Mouse (Mus musculus) hindbrain, embryonic 14.5 days (tissue): ENCODE results near the gene Eef1a2. TPM values are rescaled to one million over a fixed set of nuclear protein-coding genes. Genes with fewer than 3 reads are reported as not detected.
"Not testable (repeated sequence)": the region's sequence is repeated elsewhere in the genome, so short reads cannot be mapped to it uniquely, and the experiment has no call there.

ENCODE experiments used
- ATAC-seq: fragments of 200-750 bp; cut with Nextera tagmentation; 2 replicates; pipeline ENCODE4 v1.8.0; 2017; ENCODE audit warnings: moderate number of reproducible peaks, mild to moderate bottlenecking, moderate TSS enrichment, moderate library complexity; ENCODE audit not compliant: low FRiP score
- DNase-seq: peaks from one replicate; pipeline ENCODE4 v3.0.0-alpha.2; 2015; ENCODE audit warnings: low spot score
- H3K27ac ChIP-seq: fragments of 300-500 bp; sonication (generic); 2 replicates; pipeline ENCODE4 v1.5.1; 2014; ENCODE audit warnings: mild to moderate bottlenecking, moderate library complexity
- H3K27me3 ChIP-seq: fragments of 300-500 bp; sonication (generic); 2 replicates; pipeline ENCODE4 v1.6.1; 2014; ENCODE audit warnings: mild to moderate bottlenecking, low read length, mixed read lengths; ENCODE audit not compliant: control insufficient read depth, insufficient read depth
- H3K36me3 ChIP-seq: fragments of 300-500 bp; sonication (generic); replicated peaks from 2 replicates; pipeline ENCODE4 v1.6.1; 2014; ENCODE audit not compliant: control insufficient read depth, insufficient read depth
- H3K4me1 ChIP-seq: fragments of 300-500 bp; sonication (generic); replicated peaks from 2 replicates; pipeline ENCODE4 v1.6.1; 2014; ENCODE audit warnings: antibody characterized with exemption, low read length, mixed read lengths; ENCODE audit not compliant: control insufficient read depth, insufficient read depth
- H3K4me2 ChIP-seq: fragments of 300-500 bp; sonication (generic); replicated peaks from 2 replicates; pipeline ENCODE4 v1.6.1; 2014; ENCODE audit warnings: mild to moderate bottlenecking, moderate library complexity
- H3K4me3 ChIP-seq: fragments of 300-500 bp; sonication (generic); replicated peaks from 2 replicates; pipeline ENCODE4 v1.5.1; 2014; ENCODE audit warnings: mild to moderate bottlenecking, low read length
- H3K9ac ChIP-seq: fragments of 300-500 bp; sonication (generic); 2 replicates; pipeline ENCODE4 v1.6.1; 2014
- H3K9me3 ChIP-seq: fragments of 300-500 bp; sonication (generic); 2 replicates; pipeline ENCODE4 v1.6.1; 2016; ENCODE audit warnings: low read length; ENCODE audit not compliant: control insufficient read depth
- WGBS: fragments of 180-500 bp; shearing (Covaris S2); extraction: QIAGEN DNeasy Blood & Tissue Kit; methylation state at CpG from one replicate; pipeline ENCODE4 v1.1.7; 2014; 5-methylcytosine and 5-hydroxymethylcytosine counted together
- polyA plus RNA-seq: library from polyadenylated mRNA; unstranded; fragments of >200 nt; fragmentation: Nextera tagmentation; extraction: Ambion mirVana; gene quantifications from 2 replicates; pipeline ENCODE4 v1.2.1, GENCODE M21; 2014

The Eef1a2 gene
- polyA plus RNA-seq, 1 experiment from 2014 or later = 21.1 TPM

DNA sequence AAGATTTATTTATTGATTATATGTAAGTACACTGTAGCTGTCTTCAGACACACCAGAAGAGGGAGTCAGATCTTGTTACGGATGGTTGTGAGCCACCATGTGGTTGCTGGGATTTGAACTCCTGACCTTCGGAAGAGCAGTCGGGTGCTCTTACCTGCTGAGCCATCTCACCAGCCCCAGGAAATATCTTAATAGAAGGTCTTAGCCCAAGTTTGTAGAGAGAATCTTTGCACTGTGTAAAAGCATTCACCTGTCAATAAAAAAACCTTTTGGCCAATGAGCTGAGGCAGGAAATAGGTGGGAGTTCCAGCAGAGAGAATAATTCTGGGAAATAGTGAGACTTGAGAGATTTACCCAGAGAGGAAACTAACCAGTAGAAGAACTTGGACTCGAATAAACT is 34.6 kb upstream of the Eef1a2 start:
- not testable (repeated sequence) for DNase-seq, H3K27ac ChIP-seq, H3K4me2 ChIP-seq, ATAC-seq, H3K4me1 ChIP-seq, H3K27me3 ChIP-seq, H3K9me3 ChIP-seq, H3K9ac ChIP-seq, H3K4me3 ChIP-seq
- 73% methylated on average over 4 of the region's 4 CpGs for WGBS
- H3K36me3 ChIP-seq = peaks cover 14% of the 10 kb centered on the region

DNA sequence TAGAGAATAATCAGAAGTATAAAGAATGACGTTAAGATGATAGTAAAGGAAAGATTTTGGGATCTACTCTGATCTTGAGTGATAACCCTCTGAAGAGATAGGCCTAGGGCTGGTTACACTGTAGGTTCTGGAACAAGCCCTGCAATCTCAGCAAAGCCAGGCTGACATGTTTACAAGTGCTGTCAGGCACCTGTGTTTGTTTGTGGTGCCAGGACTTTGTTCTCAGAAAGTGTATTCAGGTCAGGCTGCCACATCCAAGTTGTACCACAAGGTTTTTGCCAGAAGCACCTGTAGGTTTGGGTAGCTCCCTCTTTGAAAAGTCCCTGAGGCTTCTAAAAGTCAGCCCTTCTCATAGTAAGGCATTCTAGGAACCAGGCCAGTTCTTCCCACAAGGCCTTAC is 32.5 kb upstream of the Eef1a2 start:
- H3K9me3 ChIP-seq = no peaks in the 10 kb centered on the region
- no peak for ATAC-seq
- H3K9ac ChIP-seq = no peak overlapping the region
- DNase-seq = no peak
- no peaks in the 10 kb centered on the region for H3K27me3 ChIP-seq
- H3K4me3 ChIP-seq = no peak overlapping the region
- H3K36me3 ChIP-seq = peaks cover 14% of the 10 kb centered on the region
- H3K4me1 ChIP-seq = peaks cover 9% of the 10 kb centered on the region
- peak overlapping the region; percentile 76; the same call in 1 of the 2 replicates for H3K4me2 ChIP-seq
- 96% methylated on average over 1 of the region's 1 CpGs for WGBS
- H3K27ac ChIP-seq = no peak overlapping the region

GRCm38 (mm10) chr2:181188681-181189080 is 31.9 kb upstream of the Eef1a2 start:
- 78% methylated on average over 2 of the region's 2 CpGs for WGBS
- peak overlapping the region; percentile 76 for H3K4me2 ChIP-seq
- H3K36me3 ChIP-seq = peaks cover 14% of the 10 kb centered on the region
- ATAC-seq (no peak), DNase-seq (no peak)
- H3K4me1 ChIP-seq = peaks cover 9% of the 10 kb centered on the region
- H3K9ac ChIP-seq = peak overlapping the region; percentile 39
- H3K4me3 ChIP-seq = peak overlapping the region; percentile 77
- no peaks in the 10 kb centered on the region for H3K27me3 ChIP-seq
- H3K9me3 ChIP-seq = no peaks in the 10 kb centered on the region
- no peak overlapping the region; the same call in 1 of the 2 replicates for H3K27ac ChIP-seq

DNA sequence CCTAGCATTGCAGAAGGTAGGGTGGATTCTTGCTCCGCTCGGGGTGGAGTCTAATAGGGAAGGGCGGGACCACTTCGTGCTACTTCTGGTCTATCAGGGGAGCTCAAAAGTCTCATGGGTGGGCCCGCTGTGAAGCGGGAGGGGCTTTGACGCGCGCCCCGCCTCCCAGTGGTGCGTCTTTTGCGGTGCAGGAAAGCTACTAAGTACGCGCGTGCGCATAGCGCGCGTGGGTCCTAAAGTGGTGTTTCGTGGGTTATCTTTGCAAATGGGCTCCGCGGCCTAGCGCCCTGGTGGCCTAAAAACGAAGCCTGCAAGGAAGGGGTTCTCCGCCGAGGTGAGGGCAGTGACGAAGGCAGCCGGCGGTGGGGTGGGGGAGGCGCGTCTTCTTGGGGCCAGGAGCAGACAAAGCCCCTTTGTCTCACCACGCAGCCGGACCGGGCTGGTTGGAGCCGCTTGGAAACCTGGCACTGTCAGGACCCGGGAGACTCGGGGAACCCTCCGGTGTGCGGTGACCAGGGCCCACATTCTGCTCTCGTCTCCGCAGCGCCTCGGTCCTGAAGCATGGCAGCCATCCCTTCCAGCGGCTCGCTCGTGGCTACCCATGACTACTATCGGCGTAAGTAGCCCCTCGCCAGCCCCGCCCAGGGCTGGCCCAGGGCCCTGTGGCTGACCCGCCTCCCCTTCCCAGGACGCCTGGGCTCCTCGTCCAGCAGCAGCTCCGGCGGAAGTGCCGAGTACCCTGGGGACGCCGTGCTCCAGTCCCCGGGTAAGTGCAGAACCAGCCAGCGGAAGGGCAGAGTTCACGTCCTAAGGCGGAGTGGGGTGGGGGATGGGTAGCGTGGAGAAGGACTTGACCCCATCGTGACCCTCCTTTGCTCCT is 30.5 kb upstream of the Eef1a2 start, which contains the start of gene Ppdpf:
TSS of gene Ppdpf (plus strand) at position 127 of the 880 bp plus-strand sequence.
- H3K9ac ChIP-seq = peak within 1 kb of the TSS; percentile 98
- peak within 1 kb of the TSS; percentile 76 for H3K4me2 ChIP-seq
- peaks cover 14% of the 10 kb centered on the region for H3K36me3 ChIP-seq
- peak within 1 kb of the TSS; percentile 77 for H3K4me3 ChIP-seq
- WGBS = under 1% methylated on average over 64 of the region's 64 CpGs
- DNase-seq (peak; percentile 88), ATAC-seq (peak; percentile 90)
- no peaks in the 10 kb centered on the region for H3K9me3 ChIP-seq
- H3K27me3 ChIP-seq = no peaks in the 10 kb centered on the region
- H3K4me1 ChIP-seq = peaks cover 9% of the 10 kb centered on the region
- peak within 1 kb of the TSS; percentile 97 for H3K27ac ChIP-seq

GRCm38 (mm10) chr2:181186635-181187034 is 29.8 kb upstream of the Eef1a2 start:
- H3K4me3 ChIP-seq = peak overlapping the region; percentile 77
- peak overlapping the region; percentile 98 for H3K9ac ChIP-seq
- DNase-seq (peak; percentile 88), ATAC-seq (peak; percentile 84)
- WGBS = under 1% methylated on average over 14 of the region's 14 CpGs
- H3K36me3 ChIP-seq = peaks cover 14% of the 10 kb centered on the region
- H3K4me1 ChIP-seq = peaks cover 9% of the 10 kb centered on the region
- H3K9me3 ChIP-seq = no peaks in the 10 kb centered on the region
- peak overlapping the region; percentile 97 for H3K27ac ChIP-seq
- peak overlapping the region; percentile 76 for H3K4me2 ChIP-seq
- H3K27me3 ChIP-seq = no peaks in the 10 kb centered on the region

DNA sequence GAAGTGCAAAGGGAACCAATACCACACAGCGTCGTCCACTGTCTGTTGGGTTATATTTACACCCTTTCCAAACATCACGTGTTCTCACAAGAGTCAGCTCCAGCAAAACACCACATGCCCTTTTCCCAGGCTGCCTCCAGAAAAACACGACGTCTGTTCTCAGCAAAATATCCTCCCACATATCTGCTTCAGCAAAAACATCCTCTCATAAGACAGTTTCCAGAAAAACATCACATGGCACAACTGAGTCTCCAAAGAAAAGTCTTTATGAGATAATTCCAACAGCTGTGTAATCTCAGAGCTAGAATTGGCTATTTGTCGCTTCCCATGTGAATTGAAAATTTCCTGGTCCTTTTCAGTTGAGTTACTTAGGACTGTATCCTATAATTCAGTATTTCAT is 24.1 kb upstream of the Eef1a2 start:
- ATAC-seq (no peak), DNase-seq (no peak)
- WGBS = 83% methylated on average over 6 of the region's 6 CpGs
- no peaks in the 10 kb centered on the region for H3K36me3 ChIP-seq
- H3K27ac ChIP-seq = no peak overlapping the region
- no peaks in the 10 kb centered on the region for H3K4me1 ChIP-seq
- no peaks in the 10 kb centered on the region for H3K27me3 ChIP-seq
- H3K4me3 ChIP-seq = no peak overlapping the region
- H3K9ac ChIP-seq = no peak overlapping the region
- no peak overlapping the region for H3K4me2 ChIP-seq
- H3K9me3 ChIP-seq = no peaks in the 10 kb centered on the region

GRCm38 (mm10) chr2:181178471-181178870 is 21.7 kb upstream of the Eef1a2 start:
- no peak overlapping the region for H3K4me2 ChIP-seq
- no peaks in the 10 kb centered on the region for H3K27me3 ChIP-seq
- H3K9ac ChIP-seq = no peak overlapping the region
- H3K36me3 ChIP-seq = no peaks in the 10 kb centered on the region
- no peaks in the 10 kb centered on the region for H3K4me1 ChIP-seq
- no peak overlapping the region for H3K4me3 ChIP-seq
- no peaks in the 10 kb centered on the region for H3K9me3 ChIP-seq
- no peak for ATAC-seq
- whole genome bisulfite sequencing = 84% methylated on average over 5 of the region's 5 CpGs
- DNase-seq = no peak
- H3K27ac ChIP-seq = no peak overlapping the region

GRCm38 (mm10) chr2:181178015-181178414 is 21.2 kb upstream of the Eef1a2 start:
- Histone ChIP-seq H3K4me3 (no peak overlapping the region), H3K36me3 (no peaks in the 10 kb centered on the region), H3K27me3 (no peaks in the 10 kb centered on the region), H3K9ac (no peak overlapping the region), H3K27ac (no peak overlapping the region), H3K4me2 (no peak overlapping the region), H3K9me3 (no peaks in the 10 kb centered on the region), H3K4me1 (no peaks in the 10 kb centered on the region)
- ATAC-seq = no peak
- WGBS = 81% methylated on average over 3 of the region's 3 CpGs
- DNase-seq = no peak

DNA sequence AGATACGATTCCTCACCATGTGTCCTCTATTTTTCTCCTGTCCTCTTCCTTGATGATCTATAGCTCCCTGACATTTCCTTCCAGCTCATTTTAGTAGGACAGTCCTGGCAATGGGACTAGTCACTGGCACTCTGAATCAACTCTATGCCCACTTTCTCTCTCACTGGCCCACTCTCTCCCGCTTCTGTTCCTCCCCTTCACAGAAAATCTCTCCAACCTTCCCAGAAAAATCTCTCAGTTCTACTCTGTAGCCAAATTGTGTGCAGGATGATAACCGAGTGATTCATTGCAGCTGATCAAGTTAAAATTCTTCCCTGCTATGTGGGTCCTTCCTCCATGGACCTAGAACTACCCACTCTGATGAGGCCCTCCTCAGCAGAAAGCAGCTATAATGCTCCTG is 17.8 kb upstream of the Eef1a2 start:
- no peak overlapping the region for H3K9ac ChIP-seq
- ATAC-seq = no peak
- no peak overlapping the region for H3K4me3 ChIP-seq
- H3K27ac ChIP-seq = no peak overlapping the region
- H3K4me1 ChIP-seq = no peaks in the 10 kb centered on the region
- no peaks in the 10 kb centered on the region for H3K27me3 ChIP-seq
- no peaks in the 10 kb centered on the region for H3K9me3 ChIP-seq
- no peak for DNase-seq
- no peak overlapping the region for H3K4me2 ChIP-seq
- 88% methylated on average over 3 of the region's 3 CpGs for WGBS
- H3K36me3 ChIP-seq = no peaks in the 10 kb centered on the region
